Mouse (Mus musculus): ENCODE results near the gene Olfr71. TPM values are rescaled to one million over a fixed set of nuclear protein-coding genes. Genes with fewer than 3 reads are reported as not detected.

Olfr71 gene
- total RNA-seq (2014; rRNA removed; ENCODE audit: low replicate concordance) (not detected in 2 replicates), polyA plus RNA-seq (2015; fragmentation: Nextera tagmentation; extraction: Ambion mirVana) (not detected in 2 replicates)

GRCm38 (mm10) chr4:43709869-43710268 is at the start of gene Olfr71:
TSS of gene Olfr71 (minus strand) at chr4:43710255.
- H3K9me3 ChIP-seq (replicated peaks; ENCODE audit: control insufficient read depth, low read length) = no peaks in the 10 kb centered on the region
- H3K27me3 ChIP-seq (ENCODE audit: control insufficient read depth, insufficient read depth, low read length) = 0 out of 2 replicates have a peak, but pooled peaks cover 3% of the 10 kb centered on the region
- H3K9ac ChIP-seq (replicated peaks; ENCODE audit: low read depth, low read length) = no peak within 1 kb of the TSS
- no peak within 1 kb of the TSS for H3K4me2 ChIP-seq (ENCODE audit: low read depth, low read length)
- H3K4me1 ChIP-seq (ENCODE audit: control insufficient read depth, insufficient read depth) = peaks cover 7% of the 10 kb centered on the region; the same call in 1 of the 2 replicates
- no peaks in the 10 kb centered on the region for H3K36me3 ChIP-seq (replicated peaks; ENCODE audit: control insufficient read depth, insufficient read depth, low read length)
- DNase-seq (ENCODE audit: low spot score) = no peak
- TF ChIP-seq CTCF (IDR thresholded peaks at IDR 0.05; ENCODE audit: low read depth) (no peak), EP300 (IDR thresholded peaks at IDR 0.05; ENCODE audit: low read depth) (no peak)
- ATAC-seq (ENCODE audit: insufficient read depth, low read depth) = no peak
- no peak within 1 kb of the TSS for H3K27ac ChIP-seq (ENCODE audit: low read depth)
- WGBS = 53% methylated on average over 6 of the region's 6 CpGs
- no peak within 1 kb of the TSS for H3K4me3 ChIP-seq (ENCODE audit: low read depth, low read length)

GRCm38 (mm10) chr4:43757213-43757612 is 47.2 kb upstream of the Olfr71 start:
- Histone ChIP-seq H3K9ac (replicated peaks; ENCODE audit: low read depth, low read length) (no peak overlapping the region), H3K4me3 (ENCODE audit: low read depth, low read length) (no peak overlapping the region), H3K4me1 (ENCODE audit: control insufficient read depth, insufficient read depth) (peaks cover 3% of the 10 kb centered on the region; the same call in 1 of the 2 replicates), H3K9me3 (replicated peaks; ENCODE audit: control insufficient read depth, low read length) (no peaks in the 10 kb centered on the region), H3K27me3 (ENCODE audit: control insufficient read depth, insufficient read depth, low read length) (no peaks in the 10 kb centered on the region), H3K4me2 (ENCODE audit: low read depth, low read length) (no peak overlapping the region), H3K36me3 (replicated peaks; ENCODE audit: control insufficient read depth, insufficient read depth, low read length) (no peaks in the 10 kb centered on the region), H3K27ac (ENCODE audit: low read depth) (peak overlapping the region; percentile 65)
- TF ChIP-seq CTCF (IDR thresholded peaks at IDR 0.05; ENCODE audit: low read depth) (no peak), EP300 (IDR thresholded peaks at IDR 0.05; ENCODE audit: low read depth) (no peak)
- peak; percentile 68 for DNase-seq (ENCODE audit: low spot score)
- peak; percentile 71 for ATAC-seq (ENCODE audit: insufficient read depth, low read depth)
- WGBS = 5% methylated on average over 6 of the region's 6 CpGs

GRCm38 (mm10) chr4:43745187-43745586 is 35.1 kb upstream of the Olfr71 start:
- H3K27ac ChIP-seq (ENCODE audit: low read depth) = no peak overlapping the region
- H3K4me2 ChIP-seq (ENCODE audit: low read depth, low read length) = no peak overlapping the region
- H3K4me3 ChIP-seq (ENCODE audit: low read depth, low read length) = no peak overlapping the region
- no peak overlapping the region for H3K9ac ChIP-seq (replicated peaks; ENCODE audit: low read depth, low read length)
- H3K9me3 ChIP-seq (replicated peaks; ENCODE audit: control insufficient read depth, low read length) = no peaks in the 10 kb centered on the region
- DNase-seq (ENCODE audit: low spot score) (peak; percentile 55), ATAC-seq (ENCODE audit: insufficient read depth, low read depth) (no peak)
- 7% methylated on average over 6 of the region's 6 CpGs for WGBS
- no peaks in the 10 kb centered on the region for H3K4me1 ChIP-seq (ENCODE audit: control insufficient read depth, insufficient read depth)
- no peaks in the 10 kb centered on the region for H3K27me3 ChIP-seq (ENCODE audit: control insufficient read depth, insufficient read depth, low read length)
- no peaks in the 10 kb centered on the region for H3K36me3 ChIP-seq (replicated peaks; ENCODE audit: control insufficient read depth, insufficient read depth, low read length)
- TF ChIP-seq EP300 (IDR thresholded peaks at IDR 0.05; ENCODE audit: low read depth) = no peak
- peak; percentile 62 for TF ChIP-seq CTCF (IDR thresholded peaks at IDR 0.05; ENCODE audit: low read depth)

GRCm38 (mm10) chr4:43743099-43743498 is 33.0 kb upstream of the Olfr71 start:
- ATAC-seq (ENCODE audit: insufficient read depth, low read depth) (no peak), DNase-seq (ENCODE audit: low spot score) (no peak)
- no peaks in the 10 kb centered on the region for H3K36me3 ChIP-seq (replicated peaks; ENCODE audit: control insufficient read depth, insufficient read depth, low read length)
- H3K4me3 ChIP-seq (ENCODE audit: low read depth, low read length) = no peak overlapping the region
- no peaks in the 10 kb centered on the region for H3K27me3 ChIP-seq (ENCODE audit: control insufficient read depth, insufficient read depth, low read length)
- H3K4me2 ChIP-seq (ENCODE audit: low read depth, low read length) = no peak overlapping the region
- no peak overlapping the region for H3K9ac ChIP-seq (replicated peaks; ENCODE audit: low read depth, low read length)
- WGBS = 3% methylated on average over 1 of the region's 1 CpGs
- H3K9me3 ChIP-seq (replicated peaks; ENCODE audit: control insufficient read depth, low read length) = no peaks in the 10 kb centered on the region
- H3K4me1 ChIP-seq (ENCODE audit: control insufficient read depth, insufficient read depth) = no peaks in the 10 kb centered on the region
- no peak overlapping the region for H3K27ac ChIP-seq (ENCODE audit: low read depth)
- TF ChIP-seq CTCF (IDR thresholded peaks at IDR 0.05; ENCODE audit: low read depth) (peak; percentile 49), EP300 (IDR thresholded peaks at IDR 0.05; ENCODE audit: low read depth) (no peak)

GRCm38 (mm10) chr4:43742637-43743036 is 32.6 kb upstream of the Olfr71 start:
- no peak overlapping the region for H3K4me2 ChIP-seq (ENCODE audit: low read depth, low read length)
- H3K27ac ChIP-seq (ENCODE audit: low read depth) = no peak overlapping the region
- WGBS = 36% methylated on average over 4 of the region's 4 CpGs
- DNase-seq (ENCODE audit: low spot score) (no peak), ATAC-seq (ENCODE audit: insufficient read depth, low read depth) (no peak)
- H3K9ac ChIP-seq (replicated peaks; ENCODE audit: low read depth, low read length) = no peak overlapping the region
- no peak for TF ChIP-seq EP300 (IDR thresholded peaks at IDR 0.05; ENCODE audit: low read depth)
- no peak for TF ChIP-seq CTCF (IDR thresholded peaks at IDR 0.05; ENCODE audit: low read depth)
- H3K36me3 ChIP-seq (replicated peaks; ENCODE audit: control insufficient read depth, insufficient read depth, low read length) = no peaks in the 10 kb centered on the region
- H3K9me3 ChIP-seq (replicated peaks; ENCODE audit: control insufficient read depth, low read length) = no peaks in the 10 kb centered on the region
- no peaks in the 10 kb centered on the region for H3K4me1 ChIP-seq (ENCODE audit: control insufficient read depth, insufficient read depth)
- H3K4me3 ChIP-seq (ENCODE audit: low read depth, low read length) = no peak overlapping the region
- no peaks in the 10 kb centered on the region for H3K27me3 ChIP-seq (ENCODE audit: control insufficient read depth, insufficient read depth, low read length)

- Histone ChIP-seq H3K27me3 (ENCODE audit: control insufficient read depth, insufficient read depth, low read length) (no peaks in the 10 kb centered on the region), H3K4me2 (ENCODE audit: low read depth, low read length) (no peak overlapping the region), H3K4me1 (ENCODE audit: control insufficient read depth, insufficient read depth) (no peaks in the 10 kb centered on the region), H3K9me3 (replicated peaks; ENCODE audit: control insufficient read depth, low read length) (no peaks in the 10 kb centered on the region), H3K9ac (replicated peaks; ENCODE audit: low read depth, low read length) (no peak overlapping the region), H3K27ac (ENCODE audit: low read depth) (no peak overlapping the region), H3K36me3 (replicated peaks; ENCODE audit: control insufficient read depth, insufficient read depth, low read length) (no peaks in the 10 kb centered on the region), H3K4me3 (ENCODE audit: low read depth, low read length) (no peak overlapping the region)
- no peak for DNase-seq (ENCODE audit: low spot score)
- ATAC-seq (ENCODE audit: insufficient read depth, low read depth) = no peak
- WGBS = 53% methylated on average over 5 of the region's 5 CpGs
- TF ChIP-seq EP300 (IDR thresholded peaks at IDR 0.05; ENCODE audit: low read depth) = no peak
- no peak for TF ChIP-seq CTCF (IDR thresholded peaks at IDR 0.05; ENCODE audit: low read depth)
These were observed 31.5 kb upstream of the Olfr71 start for GRCm38 (mm10) chr4:43741526-43741925.

Measured in heart, postnatal 0 days (tissue).